Mouse (Mus musculus) heart, postnatal 0 days (tissue): ENCODE data around the gene Rtl9.

ENCODE experiments used
- CTCF ChIP-seq: IDR thresholded peaks from 2 replicates; pipeline ENCODE4 v1.5.1; 2016; ENCODE audit warnings: antibody characterized with exemption, control low read depth, low read depth
- EP300 ChIP-seq: IDR thresholded peaks from 2 replicates; pipeline ENCODE4 v1.6.1; 2016; ENCODE audit warnings: antibody characterized with exemption, low read depth

DNA sequence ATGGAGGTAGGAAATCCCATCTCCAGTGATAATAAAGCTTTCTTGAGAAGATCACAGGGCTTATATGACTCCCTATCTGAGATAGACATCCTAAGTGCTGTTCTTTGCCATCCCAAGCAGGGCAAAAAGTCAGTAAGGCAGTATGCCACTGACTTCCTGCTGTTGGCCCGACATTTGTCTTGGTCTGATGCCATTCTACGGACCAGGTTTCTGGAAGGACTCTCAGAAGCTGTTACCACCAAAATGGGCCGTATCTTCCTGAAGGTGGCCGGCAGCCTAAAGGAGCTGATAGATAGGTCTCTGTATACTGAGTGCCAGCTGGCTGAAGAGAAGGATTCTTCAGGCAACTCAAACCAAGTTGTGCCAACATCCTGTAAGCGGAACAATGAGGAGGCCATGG, 3.8 kb downstream of the Rtl9 start:
- TF ChIP-seq CTCF (no peak), EP300 (no peak)
